Mouse (Mus musculus): ENCODE measurements at regions not wholly inside any gene's neighbourhood (a gene's known extent, or its start where the extent isn't known, plus 50 kb on each side); places are given as distances from the start of the nearest gene placed in this dataset.

DNA sequence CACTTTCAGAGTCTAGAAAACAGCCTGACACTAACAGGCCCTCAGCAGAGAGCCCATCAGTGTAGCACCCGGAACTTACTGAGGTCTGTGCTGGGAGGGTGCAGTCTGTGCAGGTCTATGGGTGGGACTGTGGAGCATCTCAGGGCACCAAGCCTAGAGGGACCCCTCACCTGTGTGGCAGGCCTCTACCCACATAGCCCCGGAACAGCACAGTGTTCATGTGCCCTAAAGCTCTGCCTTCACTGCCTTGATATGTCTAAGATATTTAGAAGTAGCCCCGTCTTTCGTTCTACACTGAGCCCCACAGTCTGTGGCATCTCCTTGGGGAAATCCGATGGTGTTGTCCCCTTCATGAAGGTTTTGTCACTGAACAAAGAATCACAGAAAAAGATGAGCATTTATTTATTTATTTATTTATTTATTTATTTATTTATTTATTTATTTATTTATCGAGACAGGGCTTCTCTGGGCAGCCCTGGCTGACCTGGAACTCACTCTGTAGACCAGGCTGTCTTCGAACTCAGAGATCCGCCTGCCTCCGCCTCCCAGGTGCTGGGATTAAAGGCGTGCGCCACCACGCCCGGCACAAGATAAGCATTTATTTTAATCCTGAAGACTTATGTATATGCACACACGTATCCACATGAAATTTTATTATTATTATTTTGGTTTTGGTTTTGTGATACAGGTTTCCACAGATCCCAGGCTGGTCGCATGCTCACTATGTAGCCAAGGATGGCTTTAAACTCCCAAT, 55.2 kb upstream of the Parp11 start:
- TF ChIP-seq CTCF (IDR thresholded peaks at IDR 0.05; ENCODE audit: low read depth) (no peak), EP300 (IDR thresholded peaks at IDR 0.05; ENCODE audit: low read depth) (no peak)

Data from liver, postnatal 0 days (tissue).